Mouse (Mus musculus): ENCODE measurements around the gene Agpat4.

Agpat4 gene

DNA sequence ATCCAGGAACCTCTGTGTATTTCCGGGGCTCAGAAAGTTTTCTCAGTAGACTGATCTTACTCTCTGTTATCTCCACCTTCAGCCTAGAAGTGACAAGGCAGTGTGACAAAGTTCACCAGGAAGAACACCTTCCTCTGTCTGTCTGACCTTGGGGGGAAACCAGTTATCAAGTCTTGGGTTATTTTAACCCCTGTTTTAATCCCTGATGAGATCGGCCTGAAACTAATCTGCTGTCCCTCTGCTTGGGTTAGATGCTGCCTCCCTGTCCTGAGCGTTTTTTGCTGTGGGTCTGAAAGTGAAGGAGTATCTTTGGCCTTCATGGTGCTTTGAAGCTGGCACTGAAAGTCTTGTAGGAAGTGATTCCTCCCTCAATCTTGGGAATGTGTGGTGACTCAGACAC, 4.7 kb downstream of the Agpat4 start:
- no peak for DNase-seq

- no peak for DNase-seq
Observed at GRCm38 (mm10) chr17:12127056-12127455, 8.6 kb downstream of the Agpat4 start.

- no peak for DNase-seq
Observed at GRCm38 (mm10) chr17:12128976-12129375, 10.5 kb downstream of the Agpat4 start.

DNA sequence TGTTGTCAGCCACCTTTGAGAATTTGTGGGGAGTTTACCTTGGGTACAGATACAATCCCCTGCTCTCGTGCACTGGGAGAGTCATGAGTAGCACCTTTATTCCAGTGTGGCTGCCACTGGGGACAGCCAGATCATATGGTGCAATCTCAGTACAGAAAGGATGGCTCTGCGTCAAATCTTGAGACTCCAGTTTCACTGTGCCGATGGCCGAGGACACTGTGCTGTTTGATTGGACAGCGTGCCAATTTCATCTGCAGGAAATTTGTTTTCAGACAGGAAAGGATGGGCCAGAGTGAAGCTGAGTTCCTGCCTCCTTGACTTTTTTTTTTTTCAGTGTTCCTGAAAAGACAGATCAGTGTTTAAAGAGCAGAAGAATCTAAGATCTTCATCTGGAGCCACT, 12.7 kb downstream of the Agpat4 start:
- peak; percentile 28 for DNase-seq

- DNase-seq: peak; percentile 56
Observed at GRCm38 (mm10) chr17:12131581-12131980, 13.1 kb downstream of the Agpat4 start.

- no peak for DNase-seq
Observed at GRCm38 (mm10) chr17:12132904-12133303, 14.4 kb downstream of the Agpat4 start.

- peak; percentile 41 for DNase-seq
Observed at GRCm38 (mm10) chr17:12133985-12134384, 15.5 kb downstream of the Agpat4 start.

DNA sequence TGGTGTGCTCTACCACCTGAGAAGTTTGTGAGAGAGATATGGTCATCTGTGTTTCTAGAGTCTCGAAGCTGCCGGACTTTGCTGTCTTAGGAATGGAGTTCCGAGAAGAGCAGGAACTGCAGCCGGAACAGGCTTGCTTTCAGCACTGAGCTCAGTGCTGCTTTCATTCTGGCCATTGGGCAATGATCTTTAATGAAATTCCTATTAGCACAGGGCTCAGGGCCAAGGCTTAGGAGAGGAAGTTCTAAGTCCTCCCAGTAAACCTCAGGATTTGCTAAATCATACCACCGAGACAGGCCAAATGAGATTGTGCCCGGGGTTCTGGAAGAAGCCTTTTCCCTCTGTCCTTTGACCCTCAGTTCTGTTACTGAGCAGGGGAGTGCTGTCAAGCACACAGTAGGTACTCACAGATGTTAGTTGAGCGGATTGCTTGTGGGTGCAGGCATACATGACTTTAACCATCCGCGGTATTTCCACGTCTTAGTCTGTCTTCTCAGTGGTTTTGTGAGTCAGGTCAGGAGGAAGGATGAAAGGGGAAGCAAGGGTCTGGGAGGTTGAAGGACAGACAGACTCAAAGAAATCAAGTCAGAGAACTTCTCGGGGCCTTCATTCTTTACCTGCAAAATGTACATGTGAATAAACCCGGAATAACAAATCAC, 16.6 kb downstream of the Agpat4 start:
- DNase-seq: no peak

DNA sequence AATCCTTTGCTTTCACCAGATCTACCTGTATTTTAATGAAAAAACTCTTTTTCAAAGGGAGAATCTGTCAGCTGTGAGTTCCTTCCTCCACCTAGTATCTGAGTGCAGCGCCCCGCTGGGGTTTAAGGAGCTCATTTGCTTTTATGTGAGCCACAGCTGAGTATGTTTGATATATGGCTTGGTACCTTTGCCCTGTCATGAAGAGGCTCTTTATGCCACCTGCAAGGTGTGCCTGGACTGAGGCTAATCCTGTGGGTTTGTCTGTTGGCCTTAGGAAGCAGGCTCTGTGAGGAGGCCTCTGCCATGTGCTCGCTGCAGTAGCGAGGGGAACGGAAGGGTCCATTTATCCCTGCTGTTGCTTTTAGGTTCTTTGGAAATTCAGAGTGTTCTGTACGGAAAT, 19.9 kb downstream of the Agpat4 start:
- no peak for DNase-seq

DNA sequence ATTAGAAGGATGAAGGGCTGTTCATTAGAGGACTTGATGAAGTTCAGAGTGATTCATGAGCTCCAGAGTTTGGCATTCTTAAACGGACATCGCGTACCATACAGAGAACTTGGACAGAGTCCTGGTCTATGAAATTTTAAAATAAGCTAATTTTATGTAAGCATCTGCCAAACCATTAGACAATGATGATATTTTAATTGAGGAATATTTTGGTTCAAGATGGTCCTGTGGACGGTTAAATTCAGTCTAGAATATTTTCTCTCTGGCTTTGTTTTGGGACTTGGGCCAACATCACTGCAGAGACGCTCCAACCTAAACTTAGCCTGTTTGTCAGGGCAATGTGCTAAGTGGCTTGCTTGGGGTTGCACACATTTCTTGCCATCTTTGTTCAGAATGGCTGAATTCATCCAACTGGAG, 25.5 kb downstream of the Agpat4 start:
- DNase-seq: no peak

GRCm38 (mm10) chr17:12146132-12146681, 27.7 kb downstream of the Agpat4 start:
- no peak for DNase-seq

DNA sequence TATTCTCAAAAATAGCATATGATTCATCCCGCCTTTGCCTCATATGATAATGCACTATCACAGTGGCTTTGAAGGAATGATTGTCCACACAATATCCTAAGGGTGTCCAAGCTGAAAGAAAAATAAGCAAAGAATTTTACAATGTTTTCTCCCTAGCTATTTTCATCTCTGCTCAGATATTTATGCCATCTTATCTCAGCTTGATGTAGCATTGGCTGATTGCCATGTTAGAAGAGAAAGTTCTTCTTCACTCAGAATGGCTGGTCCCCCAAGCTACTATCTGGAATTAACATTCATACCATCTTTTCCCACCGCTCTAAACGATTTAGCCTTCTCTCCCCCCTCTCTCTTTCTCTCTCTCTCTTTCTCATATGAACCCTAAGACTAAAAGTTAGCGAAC, 29.3 kb downstream of the Agpat4 start:
- DNase-seq: no peak

DNA sequence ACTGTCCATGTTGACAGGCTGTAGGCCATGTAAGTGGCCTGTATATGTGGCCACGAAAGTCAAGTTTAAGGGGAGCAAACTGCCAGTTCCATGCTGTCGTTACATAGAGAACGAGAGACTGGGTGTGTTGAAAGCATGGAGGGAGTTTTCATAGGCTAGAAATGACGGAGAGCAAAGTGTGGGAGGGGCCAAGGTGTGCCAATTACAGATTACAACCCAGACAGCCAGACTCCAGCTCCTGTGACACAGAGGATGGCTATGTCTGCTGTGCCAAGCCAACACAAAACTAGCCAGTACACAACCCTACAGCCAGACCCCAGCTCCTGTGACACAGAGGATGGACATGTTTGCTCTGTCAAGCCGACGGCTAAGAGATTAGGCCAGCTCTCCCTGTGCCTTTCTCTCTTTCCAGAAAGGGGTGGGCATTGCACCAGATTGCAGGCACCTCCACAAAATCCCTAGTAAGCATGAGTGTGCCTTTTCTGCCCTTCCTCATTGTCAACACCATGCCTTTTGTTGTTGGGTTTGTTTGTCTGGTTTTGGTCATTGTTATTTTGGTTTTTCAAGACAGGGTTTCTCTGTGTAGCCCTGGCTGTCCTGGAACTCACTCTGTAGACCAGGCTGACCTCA, 30.8 kb downstream of the Agpat4 start:
- DNase-seq: no peak

DNA sequence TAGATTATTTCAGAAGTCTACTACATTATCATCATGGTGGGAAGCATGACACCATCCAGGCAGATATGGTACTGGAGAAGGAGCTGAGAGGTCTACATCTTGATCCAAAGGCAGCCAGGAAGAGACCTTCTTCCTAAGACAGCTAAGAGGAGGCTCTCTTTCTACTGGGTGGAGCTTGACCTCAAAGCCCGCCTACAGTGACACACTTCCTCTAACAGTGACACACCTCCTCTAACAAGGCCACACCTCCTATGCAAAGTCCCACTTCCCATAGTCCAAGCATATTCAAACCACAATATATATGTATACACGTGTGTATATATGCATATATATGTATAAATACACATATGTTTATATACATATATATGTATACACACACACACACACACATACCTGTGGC, 32.5 kb downstream of the Agpat4 start:
- no peak for DNase-seq

DNA sequence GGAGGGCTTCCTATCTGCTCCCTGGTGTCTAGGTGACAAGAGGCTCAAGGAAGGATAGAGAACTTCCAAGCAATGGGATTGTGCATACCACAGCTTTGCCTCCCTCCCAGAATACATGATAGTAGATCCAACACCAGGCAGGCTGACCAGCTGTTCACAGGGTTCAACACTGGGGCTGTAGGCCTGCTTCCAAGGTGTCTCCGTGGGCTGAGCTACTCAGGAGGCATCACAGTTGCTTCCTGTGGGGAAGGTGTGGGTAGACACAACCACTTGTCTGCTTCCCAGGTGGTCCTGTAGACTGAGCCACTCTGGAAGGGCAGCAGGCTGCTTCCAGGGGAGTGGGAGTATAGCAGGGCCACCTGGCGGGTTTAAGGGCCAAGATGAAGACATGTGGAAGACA, 35.8 kb downstream of the Agpat4 start:
- no peak for DNase-seq

DNA sequence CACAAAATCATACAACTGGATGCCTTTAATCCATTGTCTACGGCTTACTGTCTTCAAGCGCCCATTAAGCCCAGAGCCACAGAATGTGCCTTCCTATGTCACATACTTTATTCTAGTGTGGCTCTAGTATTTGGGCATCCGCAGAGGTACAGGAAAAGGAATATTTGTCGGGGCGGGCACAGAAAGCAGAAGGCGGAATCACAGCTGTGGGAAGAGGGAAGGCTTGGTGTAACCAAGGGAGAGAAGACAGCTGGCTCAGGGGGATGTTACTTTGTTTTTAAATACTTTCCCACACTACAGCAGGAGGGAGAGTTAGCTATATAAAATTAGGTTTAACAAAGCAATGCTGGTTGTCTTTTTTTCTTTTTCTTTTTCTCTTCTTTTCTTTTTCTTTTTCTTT, 36.7 kb downstream of the Agpat4 start:
- DNase-seq: no peak

- DNase-seq: no peak
Observed at GRCm38 (mm10) chr17:12155872-12156271, 37.4 kb downstream of the Agpat4 start.

DNA sequence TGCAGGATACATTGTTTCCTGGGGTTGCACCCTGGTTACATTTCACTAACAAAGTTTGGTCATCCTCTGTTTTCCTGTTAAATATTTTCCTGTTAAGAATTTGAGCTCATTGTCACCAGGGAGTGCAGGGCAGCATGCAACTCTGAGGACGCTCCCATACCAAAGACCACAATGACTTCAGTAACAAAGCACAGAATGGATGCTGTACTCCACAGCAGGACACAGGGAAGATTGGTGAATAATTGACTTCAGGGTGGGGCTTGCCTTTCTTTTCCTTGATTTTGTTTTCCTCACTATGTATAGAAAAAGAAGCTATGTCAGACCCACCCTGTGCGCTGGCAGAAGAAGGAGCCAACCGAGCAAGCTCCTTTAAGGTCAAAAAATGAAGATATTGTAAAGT, 38.2 kb downstream of the Agpat4 start:
- DNase-seq: no peak

GRCm38 (mm10) chr17:12157203-12157602, 38.7 kb downstream of the Agpat4 start:
- DNase-seq: no peak

GRCm38 (mm10) chr17:12159187-12160060, 40.9 kb downstream of the Agpat4 start:
- DNase-seq: no peak

GRCm38 (mm10) chr17:12160061-12160421, 41.5 kb downstream of the Agpat4 start:
- DNase-seq: no peak

- DNase-seq: peak; percentile 32
Observed at GRCm38 (mm10) chr17:12160540-12160939, 42.0 kb downstream of the Agpat4 start.

DNA sequence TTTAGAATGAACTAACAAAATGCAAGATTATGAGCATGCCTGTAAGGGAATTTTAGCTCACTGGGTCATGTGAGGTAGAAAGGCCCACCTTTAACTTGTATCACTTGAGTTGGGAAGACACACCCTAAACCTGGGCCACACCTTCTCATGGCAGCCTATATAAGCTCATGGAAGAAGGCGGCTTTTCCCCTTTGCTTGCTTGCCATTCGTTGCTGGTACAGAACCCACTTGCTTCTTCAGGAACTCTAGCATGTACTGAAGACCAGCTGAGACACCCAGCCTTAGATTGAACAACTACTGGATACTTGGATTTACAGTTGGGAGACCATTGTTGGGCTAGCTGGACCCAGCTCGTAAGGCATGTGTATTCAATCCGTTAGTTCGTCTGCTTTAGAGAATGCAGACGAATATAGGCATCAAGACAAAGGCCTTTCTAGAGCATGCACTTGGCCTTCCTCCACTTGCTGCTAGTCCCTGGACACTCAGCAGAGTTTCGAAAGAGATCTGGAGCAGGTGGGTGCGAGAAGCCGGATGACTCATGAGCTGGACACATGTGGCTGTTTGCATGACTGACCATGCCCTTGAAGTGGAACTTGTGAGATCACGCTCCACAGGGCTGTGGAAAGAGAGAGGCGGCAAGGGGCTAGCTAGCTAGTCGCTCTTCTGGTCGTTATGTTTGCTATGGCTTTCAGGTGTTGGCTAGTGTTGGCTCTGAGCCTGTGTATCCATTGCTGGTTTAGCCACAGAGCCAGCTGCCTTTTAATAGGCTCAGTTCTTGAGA, 42.7 kb downstream of the Agpat4 start:
- no peak for DNase-seq
